Mouse (Mus musculus): ENCODE measurements around the gene Serpinb9b.
A peak's percentile ranks its signal among the peaks of the same experiment; 100 is the strongest.

Gene Serpinb9b

DNA sequence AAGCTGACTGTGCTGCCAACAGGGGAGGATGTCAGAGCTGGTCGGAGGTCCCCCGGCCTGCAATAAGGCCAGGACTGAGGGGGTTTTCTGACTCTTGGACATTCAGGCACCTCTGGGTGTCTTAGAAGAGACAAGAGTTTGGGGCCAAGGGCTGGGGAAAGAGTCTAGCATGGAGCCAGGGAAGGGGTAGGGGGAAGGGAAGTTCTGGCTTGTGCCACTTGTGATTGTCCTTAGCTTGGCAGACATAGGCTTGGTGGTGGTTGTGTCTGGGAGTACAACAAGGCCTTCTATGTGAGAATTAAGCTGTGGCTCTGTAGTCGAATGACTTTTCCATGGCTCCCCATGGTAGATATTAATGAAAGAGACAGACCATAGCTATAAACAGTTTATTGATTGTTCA, 16.3 kb downstream of the Serpinb9b start:
- no peak for DNase-seq (ENCODE audit: inconsistent ontology term)

GRCm38 (mm10) chr13:33047234-33047633, 20.0 kb downstream of the Serpinb9b start:
- no peak for DNase-seq (ENCODE audit: inconsistent ontology term)

GRCm38 (mm10) chr13:33048187-33048586, 21.0 kb downstream of the Serpinb9b start:
- DNase-seq (ENCODE audit: inconsistent ontology term) = no peak

GRCm38 (mm10) chr13:33051697-33052096, 24.5 kb downstream of the Serpinb9b start:
- peak; percentile 41 for DNase-seq (ENCODE audit: inconsistent ontology term)

GRCm38 (mm10) chr13:33063048-33063447, 35.8 kb downstream of the Serpinb9b start:
- no peak for DNase-seq (ENCODE audit: inconsistent ontology term)

DNA sequence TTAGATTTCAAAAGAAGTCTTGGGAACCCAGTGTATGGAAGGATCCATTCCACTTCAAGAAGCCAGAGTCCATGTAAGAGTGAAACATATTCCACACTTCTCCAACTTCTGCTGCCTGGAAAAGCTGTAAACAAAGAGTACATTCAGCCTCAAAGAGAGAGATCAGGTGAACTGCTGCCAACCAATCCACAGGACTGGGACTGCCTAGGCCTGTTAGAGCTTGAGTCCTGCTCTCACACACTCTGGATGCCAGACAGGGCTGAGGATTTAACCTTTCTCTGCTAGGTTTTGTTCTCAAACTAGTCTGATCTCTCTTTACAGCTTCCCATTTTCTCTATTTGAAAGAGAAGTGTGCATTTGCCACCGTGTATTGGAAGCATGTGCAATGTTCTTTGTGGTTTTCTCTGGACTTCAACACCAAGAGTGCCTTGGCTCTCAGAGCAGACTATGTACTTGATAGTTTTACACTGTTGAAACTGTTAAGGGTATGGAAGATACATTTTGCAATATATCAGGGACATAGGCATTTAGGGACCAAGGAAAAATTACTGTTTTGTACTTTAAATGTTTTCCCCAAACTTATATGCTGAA, 40.3 kb downstream of the Serpinb9b start:
- no peak for DNase-seq (ENCODE audit: inconsistent ontology term)

GRCm38 (mm10) chr13:33068164-33068563, 40.9 kb downstream of the Serpinb9b start:
- DNase-seq (ENCODE audit: inconsistent ontology term) = no peak

GRCm38 (mm10) chr13:33071776-33072175, 44.6 kb downstream of the Serpinb9b start:
- DNase-seq (ENCODE audit: inconsistent ontology term) = no peak

DNA sequence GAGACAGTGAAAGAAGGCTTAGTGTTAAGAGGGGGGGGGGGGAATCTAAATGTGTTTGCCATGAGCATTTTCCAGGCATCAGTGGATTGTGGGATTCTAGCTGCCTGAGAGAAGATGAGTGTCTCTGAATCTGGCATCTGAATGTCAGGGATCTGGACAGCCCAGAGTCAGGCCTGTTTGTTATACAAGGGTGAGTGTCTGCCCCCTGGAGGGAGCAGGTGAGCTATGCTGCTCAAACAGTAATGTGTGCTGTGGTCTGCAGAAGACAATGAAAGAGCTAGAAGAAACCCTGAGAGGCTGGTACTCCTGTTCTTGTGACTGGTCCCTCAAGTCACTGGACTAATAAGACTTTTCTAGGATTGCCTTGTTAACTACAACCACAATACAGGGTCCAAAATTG, 46.8 kb downstream of the Serpinb9b start:
- DNase-seq (ENCODE audit: inconsistent ontology term) = peak; percentile 56

DNA sequence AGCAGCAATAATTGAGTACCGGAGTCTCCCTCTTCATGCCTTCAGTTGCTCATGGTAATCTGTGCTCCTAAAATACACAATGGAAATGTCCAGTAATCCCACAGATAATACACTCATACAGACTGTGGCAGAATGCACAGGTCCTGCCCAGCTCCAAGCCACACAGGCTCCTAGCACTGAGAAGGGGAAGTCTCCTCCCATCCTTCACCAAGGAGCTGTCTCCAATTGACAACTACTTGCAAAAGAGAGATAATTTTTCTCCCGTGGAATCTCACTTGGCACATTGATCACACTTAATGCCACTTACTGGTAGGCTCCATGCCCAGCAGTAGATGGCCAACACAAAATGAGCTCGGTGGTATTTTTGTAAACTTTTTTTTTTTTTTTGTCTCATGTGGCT, 49.0 kb downstream of the Serpinb9b start:
- no peak for DNase-seq (ENCODE audit: inconsistent ontology term)

GRCm38 (mm10) chr13:33077026-33077685, 49.9 kb downstream of the Serpinb9b start:
- no peak for DNase-seq (ENCODE audit: inconsistent ontology term)

- DNase-seq (ENCODE audit: inconsistent ontology term) = peak; percentile 78
Observed at GRCm38 (mm10) chr13:33078056-33078705, 51.0 kb downstream of the Serpinb9b start, which contains the start of gene Serpinb1b. TSS of gene Serpinb1b (plus strand) at chr13:33078575.

DNA sequence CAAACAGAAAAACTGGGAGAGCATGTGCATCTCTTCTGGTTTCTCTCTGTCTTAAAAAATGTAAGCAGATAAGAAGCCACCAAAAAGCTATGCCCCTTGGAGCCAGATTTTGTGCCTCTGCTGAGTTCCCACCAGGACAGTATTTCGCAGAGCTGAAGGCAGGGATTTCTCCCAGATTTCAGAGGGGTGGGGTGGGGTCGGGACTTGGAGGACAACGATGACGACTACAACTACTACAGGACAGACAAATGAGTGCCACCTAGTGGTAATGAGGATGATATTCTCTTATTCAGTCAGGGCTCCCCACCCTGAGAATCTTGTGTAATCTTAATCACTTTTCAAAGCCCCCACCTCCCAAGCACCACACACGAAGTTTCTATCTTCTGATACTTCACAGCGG, 52.2 kb downstream of the Serpinb9b start:
- DNase-seq (ENCODE audit: inconsistent ontology term) = no peak

GRCm38 (mm10) chr13:33080356-33080755, 53.1 kb downstream of the Serpinb9b start:
- no peak for DNase-seq (ENCODE audit: inconsistent ontology term)

DNA sequence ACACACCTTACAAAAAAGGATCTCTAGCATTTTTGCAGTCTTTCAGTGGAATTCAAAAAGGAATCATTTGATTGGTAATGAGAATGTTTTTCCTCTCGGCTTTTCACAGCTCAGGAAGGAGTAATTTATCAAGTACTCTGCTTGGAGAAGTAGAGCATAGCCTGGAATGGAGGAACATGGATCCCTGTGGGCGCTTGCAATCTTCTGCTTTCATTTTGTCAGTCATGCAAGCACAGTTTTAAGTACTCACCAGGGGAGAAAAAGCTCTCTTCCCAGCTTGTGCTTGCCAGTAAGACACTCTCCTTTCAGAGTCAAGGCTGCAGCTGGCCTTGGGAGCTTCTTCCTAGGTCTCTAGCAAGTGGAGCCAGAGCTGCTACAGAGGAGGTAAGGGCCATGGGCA, 56.6 kb downstream of the Serpinb9b start:
- DNase-seq (ENCODE audit: inconsistent ontology term) = no peak

DNA sequence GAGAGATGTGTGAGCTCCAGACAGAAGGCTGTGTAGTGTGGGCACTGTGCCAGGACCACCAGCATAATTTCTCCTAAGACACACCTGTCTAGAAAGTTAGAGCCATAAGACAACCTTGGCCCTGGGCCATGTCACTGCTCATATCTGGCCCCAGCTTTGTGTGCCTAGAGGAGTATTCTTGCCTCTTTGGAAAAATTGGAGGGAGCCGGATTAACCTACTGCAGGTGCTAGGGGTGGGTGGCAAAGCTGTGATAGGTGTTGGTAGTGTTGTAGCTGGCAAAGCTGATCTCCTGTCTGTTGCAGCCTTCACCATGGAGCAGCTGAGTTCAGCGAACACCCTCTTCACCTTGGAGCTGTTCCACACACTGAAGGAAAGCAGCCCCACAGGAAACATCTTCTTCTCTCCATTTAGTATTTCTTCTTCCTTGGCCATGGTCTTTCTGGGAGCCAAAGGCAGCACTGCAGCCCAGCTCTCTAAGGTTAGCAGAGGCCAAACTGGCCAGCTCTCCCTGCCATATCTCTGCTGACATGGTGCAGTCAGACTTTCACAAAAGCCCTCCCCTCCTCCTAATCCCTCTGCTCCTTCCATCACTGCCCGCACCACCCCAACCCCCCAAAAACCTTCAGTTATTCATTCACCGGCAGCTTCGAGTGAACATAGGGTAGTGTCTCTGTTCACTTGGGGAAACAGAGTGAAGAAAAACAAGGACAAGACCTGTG, 57.9 kb downstream of the Serpinb9b start:
- no peak for DNase-seq (ENCODE audit: inconsistent ontology term)

DNA sequence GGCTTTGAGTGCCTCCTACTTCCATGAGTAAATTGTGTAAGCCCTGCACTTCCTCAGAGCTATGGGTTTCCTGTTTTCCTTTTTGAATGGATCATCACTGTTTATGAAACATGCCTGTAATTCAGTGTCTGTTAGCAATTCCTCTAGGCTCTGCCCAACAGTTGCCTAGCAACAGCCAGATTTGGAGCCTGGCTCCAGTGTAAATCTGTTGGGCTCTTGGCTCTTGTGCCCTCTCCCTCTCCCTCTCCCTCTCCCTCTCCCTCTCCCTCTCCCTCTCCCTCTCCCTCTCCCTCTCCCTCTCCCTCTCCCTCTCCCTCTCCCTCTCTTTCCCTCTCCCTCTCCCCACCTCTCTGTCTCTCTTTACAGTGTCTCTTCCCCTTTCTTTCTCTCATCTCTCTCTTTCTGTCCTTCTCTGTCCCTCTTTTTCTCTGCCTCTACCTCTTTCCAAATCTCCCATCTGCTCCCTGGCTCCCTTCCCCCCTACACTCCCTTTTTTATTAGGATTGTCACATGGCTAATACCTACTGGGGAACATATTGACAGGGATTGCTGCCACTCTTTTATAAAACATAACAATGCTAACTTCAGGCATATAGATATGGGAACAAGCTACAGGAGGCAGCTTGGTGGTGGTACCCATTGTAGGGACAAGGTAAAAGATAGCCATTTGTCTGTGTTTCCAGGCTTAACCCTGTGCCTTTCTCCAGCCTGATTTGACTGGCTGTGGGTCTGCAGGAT, 58.6 kb downstream of the Serpinb9b start:
- DNase-seq (ENCODE audit: inconsistent ontology term) = peak; percentile 57

GRCm38 (mm10) chr13:33089566-33089965, 62.4 kb downstream of the Serpinb9b start:
- no peak for DNase-seq (ENCODE audit: inconsistent ontology term)

- peak; percentile 83 for DNase-seq (ENCODE audit: inconsistent ontology term)
Observed at GRCm38 (mm10) chr13:33090546-33090945, 63.3 kb downstream of the Serpinb9b start.

- no peak for DNase-seq (ENCODE audit: inconsistent ontology term)
Observed at GRCm38 (mm10) chr13:33091306-33091705, 64.1 kb downstream of the Serpinb9b start.
